Mouse (Mus musculus) G1E (cell line): Measurements from ENCODE around the gene Olfr1392.

Source experiments
- CTCF ChIP-seq: IDR thresholded peaks from 2 replicates; pipeline ENCODE4 v1.5.1; 2012; ENCODE audit warnings: low read depth, low read length, inconsistent platforms, mixed read lengths
- GATA1 ChIP-seq: IDR thresholded peaks from 2 replicates; pipeline ENCODE4 v1.6.1; 2012; ENCODE audit warnings: borderline replicate concordance, low read length, inconsistent platforms, mixed read lengths
- POLR2AphosphoS5 ChIP-seq: IDR thresholded peaks from 2 replicates; pipeline ENCODE4 v1.6.1; 2012; ENCODE audit warnings: low read depth, low read length, inconsistent platforms; ENCODE audit not compliant: insufficient replicate concordance

DNA sequence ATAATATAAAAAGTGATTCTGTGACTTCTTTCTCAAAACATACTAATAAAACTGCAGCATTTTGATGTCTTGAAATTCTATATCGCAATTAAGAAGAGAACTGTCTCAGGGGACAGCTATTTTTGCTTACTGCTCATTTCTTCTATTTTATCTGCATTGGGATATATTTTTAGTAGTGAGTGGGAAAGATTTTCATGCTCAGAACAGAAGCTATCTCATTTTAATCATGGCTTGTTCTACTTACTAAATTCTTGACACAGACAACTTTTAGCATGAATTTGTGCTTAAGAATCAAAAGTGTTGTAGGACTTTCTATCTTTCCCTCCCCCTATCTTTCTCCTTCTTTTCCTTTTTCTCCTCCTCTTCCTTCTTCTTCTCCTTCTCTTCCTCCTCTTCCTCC is 44.6 kb downstream of the Olfr1392 start:
- no peak for TF ChIP-seq CTCF
- TF ChIP-seq GATA1 = no peak
- TF ChIP-seq POLR2AphosphoS5 = no peak
